Mouse (Mus musculus) embryonic facial prominence, embryonic 13.5 days (tissue): ENCODE data around the gene Dynll1. TPM values are rescaled to one million over a fixed set of nuclear protein-coding genes. Genes with fewer than 3 reads are reported as not detected.
A peak's percentile ranks its signal among the peaks of the same experiment; 100 is the strongest.

Experiments
- ATAC-seq: fragments of 200-750 bp; cut with Nextera tagmentation; 2 replicates; pipeline ENCODE4 v1.8.0; 2017; ENCODE audit warnings: low read depth; ENCODE audit not compliant: insufficient number of reproducible peaks, insufficient read depth, low FRiP score, low TSS enrichment
- H3K27ac ChIP-seq: fragments of 300-500 bp; sonication (generic); 2 replicates; pipeline ENCODE4 v1.5.1; 2015; ENCODE audit warnings: moderate library complexity, mild to moderate bottlenecking, inconsistent platforms
- H3K27me3 ChIP-seq: fragments of 300-500 bp; sonication (generic); 2 replicates; pipeline ENCODE4 v1.6.1; 2015; ENCODE audit warnings: mild to moderate bottlenecking, inconsistent platforms
- H3K36me3 ChIP-seq: fragments of 300-500 bp; sonication (generic); 2 replicates; pipeline ENCODE4 v1.6.1; 2015; ENCODE audit warnings: mild to moderate bottlenecking, inconsistent platforms
- H3K4me1 ChIP-seq: fragments of 300-500 bp; sonication (generic); 2 replicates; pipeline ENCODE4 v1.6.1; 2015; ENCODE audit warnings: inconsistent platforms
- H3K4me2 ChIP-seq: fragments of 300-500 bp; sonication (generic); 2 replicates; pipeline ENCODE4 v1.6.1; 2015; ENCODE audit warnings: moderate library complexity, mild to moderate bottlenecking, inconsistent platforms
- H3K4me3 ChIP-seq: fragments of 300-500 bp; sonication (generic); 2 replicates; pipeline ENCODE4 v1.5.1; 2015; ENCODE audit warnings: mild to moderate bottlenecking, inconsistent platforms
- H3K9ac ChIP-seq: fragments of 300-500 bp; sonication (generic); 2 replicates; pipeline ENCODE4 v1.6.1; 2015; ENCODE audit warnings: mild to moderate bottlenecking, inconsistent platforms
- H3K9me3 ChIP-seq: fragments of 300-500 bp; sonication (generic); 2 replicates; pipeline ENCODE4 v1.6.1; 2016; ENCODE audit warnings: inconsistent platforms
- WGBS: fragments of 180-500 bp; shearing (Covaris S2); methylation state at CpG from one replicate; pipeline ENCODE4 v1.1.7; 2015; ENCODE audit warnings: mixed read lengths; 5-methylcytosine and 5-hydroxymethylcytosine counted together
- polyA plus RNA-seq: library from polyadenylated mRNA; unstranded; fragments of >200 nt; fragmentation: Nextera tagmentation; extraction: Ambion mirVana; gene quantifications from 2 replicates; pipeline ENCODE4 v1.2.1, GENCODE M21; 2015

Gene Dynll1
- polyA plus RNA-seq, result 1,732 and 1,829 TPM in 2 replicates

GRCm38 (mm10) chr5:115300792-115301614 is at the start of gene Dynll1:
Gene Dynll1 (minus strand): TSS chr5:115300999.
- H3K27ac ChIP-seq, result peak within 1 kb of the TSS; percentile 95
- ATAC-seq, result peak; percentile 97
- peaks cover 32% of the 10 kb centered on the region for H3K36me3 ChIP-seq
- peak within 1 kb of the TSS; percentile 78 for H3K4me2 ChIP-seq
- WGBS, result under 1% methylated on average over 64 of the region's 66 CpGs
- no peaks in the 10 kb centered on the region for H3K27me3 ChIP-seq
- peaks cover 32% of the 10 kb centered on the region for H3K4me1 ChIP-seq
- H3K4me3 ChIP-seq, result peak within 1 kb of the TSS; percentile 90
- no peaks in the 10 kb centered on the region for H3K9me3 ChIP-seq
- peak within 1 kb of the TSS; percentile 94 for H3K9ac ChIP-seq

GRCm38 (mm10) chr5:115349225-115349555 is 48.4 kb upstream of the Dynll1 start:
- Histone ChIP-seq H3K4me3 (peak overlapping the region; percentile 93), H3K27ac (peak overlapping the region; percentile 77), H3K4me2 (peak overlapping the region; percentile 83), H3K9ac (peak overlapping the region; percentile 90), H3K27me3 (no peaks in the 10 kb centered on the region), H3K36me3 (peaks cover 21% of the 10 kb centered on the region), H3K4me1 (peaks cover 15% of the 10 kb centered on the region), H3K9me3 (no peaks in the 10 kb centered on the region)
- ATAC-seq, result no peak
- WGBS, result under 1% methylated on average over 18 of the region's 18 CpGs

- ATAC-seq, result peak; percentile 93
- under 1% methylated on average over 73 of the region's 74 CpGs for WGBS
- peaks cover 15% of the 10 kb centered on the region for H3K4me1 ChIP-seq
- H3K9ac ChIP-seq, result peak within 1 kb of the TSS; percentile 90
- peak within 1 kb of the TSS; percentile 93 for H3K4me3 ChIP-seq
- peak within 1 kb of the TSS; percentile 77 for H3K27ac ChIP-seq
- peak within 1 kb of the TSS; percentile 97 for H3K4me2 ChIP-seq
- H3K9me3 ChIP-seq, result no peaks in the 10 kb centered on the region
- H3K36me3 ChIP-seq, result peaks cover 27% of the 10 kb centered on the region
- H3K27me3 ChIP-seq, result no peaks in the 10 kb centered on the region
These were observed 47.9 kb upstream of the Dynll1 start, which contains the start of gene Cox6a1 for GRCm38 (mm10) chr5:115348546-115349224. Gene Cox6a1 (minus strand): TSS chr5:115348981.

- no peaks in the 10 kb centered on the region for H3K9me3 ChIP-seq
- H3K4me3 ChIP-seq, result peak overlapping the region; percentile 93
- H3K9ac ChIP-seq, result peak overlapping the region; percentile 90
- peaks cover 38% of the 10 kb centered on the region for H3K36me3 ChIP-seq
- no peak overlapping the region for H3K27ac ChIP-seq
- ATAC-seq, result no peak; the same call in 1 of the 2 replicates
- H3K4me1 ChIP-seq, result peaks cover 15% of the 10 kb centered on the region
- no peaks in the 10 kb centered on the region for H3K27me3 ChIP-seq
- peak overlapping the region; percentile 97 for H3K4me2 ChIP-seq
- WGBS, result 4% methylated on average over 5 of the region's 5 CpGs
These were observed 46.8 kb upstream of the Dynll1 start for GRCm38 (mm10) chr5:115347564-115347963.

- Histone ChIP-seq H3K9me3 (no peaks in the 10 kb centered on the region), H3K27me3 (no peaks in the 10 kb centered on the region), H3K27ac (peak overlapping the region; percentile 80; the same call in 1 of the 2 replicates), H3K4me2 (peak overlapping the region; percentile 73), H3K4me3 (peak overlapping the region; percentile 72), H3K9ac (peak overlapping the region; percentile 90), H3K4me1 (peaks cover 11% of the 10 kb centered on the region), H3K36me3 (peaks cover 49% of the 10 kb centered on the region)
- 0 out of 2 replicates have a peak, but pooled peaks have one; percentile 34 for ATAC-seq
- WGBS, result 11% methylated on average over 36 of the region's 36 CpGs
These were observed 40.7 kb upstream of the Dynll1 start for GRCm38 (mm10) chr5:115341314-115342165.

GRCm38 (mm10) chr5:115340577-115341313 is 39.9 kb upstream of the Dynll1 start, which contains the start of the genes Gatc and Triap1:
Gene Gatc (minus strand): TSS chr5:115341178.
Gene Triap1 (plus strand): TSS chr5:115341225.
- Histone ChIP-seq H3K4me3 (peak within 1 kb of the TSS; percentile 72), H3K27me3 (no peaks in the 10 kb centered on the region), H3K4me1 (peaks cover 11% of the 10 kb centered on the region), H3K36me3 (peaks cover 51% of the 10 kb centered on the region), H3K27ac (peak within 1 kb of the TSS; percentile 80), H3K9me3 (no peaks in the 10 kb centered on the region), H3K9ac (peak within 1 kb of the TSS; percentile 90), H3K4me2 (peak within 1 kb of the TSS; percentile 73)
- under 1% methylated on average over 62 of the region's 62 CpGs for WGBS
- peak; percentile 78 for ATAC-seq

GRCm38 (mm10) chr5:115340007-115340406 is 39.2 kb upstream of the Dynll1 start:
- no peaks in the 10 kb centered on the region for H3K9me3 ChIP-seq
- peak overlapping the region; percentile 73 for H3K4me2 ChIP-seq
- peaks cover 11% of the 10 kb centered on the region for H3K4me1 ChIP-seq
- peak overlapping the region; percentile 72 for H3K4me3 ChIP-seq
- no peaks in the 10 kb centered on the region for H3K27me3 ChIP-seq
- WGBS, result 31% methylated on average over 7 of the region's 7 CpGs
- no peak for ATAC-seq
- peaks cover 52% of the 10 kb centered on the region for H3K36me3 ChIP-seq
- H3K9ac ChIP-seq, result peak overlapping the region; percentile 90; the same call in 1 of the 2 replicates
- no peak overlapping the region for H3K27ac ChIP-seq

GRCm38 (mm10) chr5:115333626-115334025 is 32.8 kb upstream of the Dynll1 start:
- H3K27me3 ChIP-seq, result no peaks in the 10 kb centered on the region
- no peak overlapping the region for H3K4me2 ChIP-seq
- no peak for ATAC-seq
- 77% methylated on average over 3 of the region's 3 CpGs for WGBS
- H3K36me3 ChIP-seq, result peaks cover 79% of the 10 kb centered on the region
- H3K9ac ChIP-seq, result no peak overlapping the region
- H3K27ac ChIP-seq, result no peak overlapping the region
- H3K4me3 ChIP-seq, result no peak overlapping the region
- peaks cover 8% of the 10 kb centered on the region; the same call in 1 of the 2 replicates for H3K4me1 ChIP-seq
- H3K9me3 ChIP-seq, result no peaks in the 10 kb centered on the region

- Histone ChIP-seq H3K9me3 (no peaks in the 10 kb centered on the region), H3K27ac (no peak overlapping the region), H3K27me3 (no peaks in the 10 kb centered on the region), H3K9ac (no peak overlapping the region), H3K4me3 (no peak overlapping the region), H3K36me3 (peaks cover 64% of the 10 kb centered on the region), H3K4me1 (peaks cover 16% of the 10 kb centered on the region), H3K4me2 (no peak overlapping the region)
- 82% methylated on average over 9 of the region's 9 CpGs for WGBS
- no peak for ATAC-seq
These were observed 30.2 kb upstream of the Dynll1 start for GRCm38 (mm10) chr5:115330955-115331354.

- no peaks in the 10 kb centered on the region for H3K9me3 ChIP-seq
- peak overlapping the region; percentile 95 for H3K9ac ChIP-seq
- H3K4me3 ChIP-seq, result peak overlapping the region; percentile 92
- peaks cover 19% of the 10 kb centered on the region for H3K4me1 ChIP-seq
- H3K27ac ChIP-seq, result peak overlapping the region; percentile 91
- no peak for ATAC-seq
- WGBS, result under 1% methylated on average over 54 of the region's 55 CpGs
- H3K27me3 ChIP-seq, result no peaks in the 10 kb centered on the region
- peaks cover 33% of the 10 kb centered on the region for H3K36me3 ChIP-seq
- peak overlapping the region; percentile 86 for H3K4me2 ChIP-seq
These were observed 27.1 kb upstream of the Dynll1 start for GRCm38 (mm10) chr5:115327610-115328548.
